Mouse (Mus musculus): ENCODE measurements around the gene Ccin. TPM values are rescaled to one million over a fixed set of nuclear protein-coding genes. Genes with fewer than 3 reads are reported as not detected.
A peak's percentile ranks its signal among the peaks of the same experiment; 100 is the strongest.

Ccin gene
- total RNA-seq, 2 experiments from 2014 or later = not detected

GRCm38 (mm10) chr4:43980236-43980635 is 3.0 kb upstream of the Ccin start:
- TF ChIP-seq CTCF (conservative IDR thresholded peaks at IDR 0.05) = no peak
- Histone ChIP-seq H3K4me3 (no peak overlapping the region), H3K27ac (no peak overlapping the region)
- no peak for DNase-seq (ENCODE audit: low spot score in 2 of 2)

DNA sequence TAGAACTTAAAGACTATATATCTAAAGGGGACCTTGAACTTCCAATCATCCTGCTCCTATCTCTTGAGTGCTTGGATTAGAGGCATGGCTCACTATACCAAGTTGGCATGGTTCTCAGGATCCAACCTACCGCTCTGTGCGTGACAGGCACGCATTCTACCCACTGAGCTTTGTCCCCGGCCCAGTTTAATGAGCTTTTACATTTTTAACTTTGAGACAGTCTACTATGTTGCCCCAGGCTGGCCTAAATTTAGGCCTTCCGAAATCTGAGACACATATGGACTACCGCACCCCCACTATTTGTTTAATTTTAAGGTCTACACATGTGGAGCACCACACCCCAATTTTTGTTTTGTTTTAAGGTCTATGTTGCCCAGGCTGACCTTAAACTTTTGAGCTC is 2.4 kb upstream of the Ccin start:
- no peak for TF ChIP-seq CTCF (conservative IDR thresholded peaks at IDR 0.05)
- no peak for DNase-seq (ENCODE audit: low spot score in 2 of 2)
- Histone ChIP-seq H3K4me3 (no peak overlapping the region), H3K27ac (no peak overlapping the region)

GRCm38 (mm10) chr4:43981251-43981650 is 2.0 kb upstream of the Ccin start:
- H3K27ac ChIP-seq = no peak overlapping the region
- DNase-seq (ENCODE audit: low spot score in 2 of 2) = no peak
- H3K4me3 ChIP-seq = no peak overlapping the region
- no peak for TF ChIP-seq CTCF (conservative IDR thresholded peaks at IDR 0.05)

GRCm38 (mm10) chr4:43982053-43982732 is 1.1 kb upstream of the Ccin start:
- Histone ChIP-seq H3K4me3 (peak overlapping the region; percentile 45), H3K27ac (peak overlapping the region; percentile 28; the same call in 1 of the 2 replicates)
- DNase-seq (ENCODE audit: low spot score in 2 of 2) = peak; percentile 90 to 94
- peak; percentile 99 for TF ChIP-seq CTCF (conservative IDR thresholded peaks at IDR 0.05)

GRCm38 (mm10) chr4:43983756-43984155 is 473 bp downstream of the Ccin start:
- H3K4me3 ChIP-seq = no peak overlapping the region
- no peak overlapping the region for H3K27ac ChIP-seq
- no peak for DNase-seq (ENCODE audit: low spot score in 2 of 2)
- no peak for TF ChIP-seq CTCF (conservative IDR thresholded peaks at IDR 0.05)

DNA sequence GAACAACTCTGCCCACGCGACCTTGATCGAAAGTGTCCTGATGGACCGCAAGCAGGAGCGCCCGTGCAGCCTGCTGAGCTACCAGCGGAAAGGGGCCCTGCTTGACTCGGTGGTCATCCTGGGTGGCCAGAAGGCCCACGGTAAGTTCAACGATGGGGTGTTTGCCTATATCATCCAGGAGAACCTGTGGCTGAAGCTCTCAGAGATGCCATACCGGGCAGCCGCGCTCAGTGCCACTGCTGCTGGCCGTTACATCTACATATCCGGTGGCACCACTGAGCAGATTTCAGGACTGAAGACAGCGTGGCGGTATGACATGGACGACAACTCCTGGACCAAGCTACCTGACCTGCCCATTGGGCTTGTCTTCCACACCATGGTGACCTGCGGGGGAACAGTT is 1.0 kb downstream of the Ccin start:
- DNase-seq (ENCODE audit: low spot score in 2 of 2) = no peak
- H3K4me3 ChIP-seq = no peak overlapping the region
- TF ChIP-seq CTCF (conservative IDR thresholded peaks at IDR 0.05) = no peak
- H3K27ac ChIP-seq = no peak overlapping the region

DNA sequence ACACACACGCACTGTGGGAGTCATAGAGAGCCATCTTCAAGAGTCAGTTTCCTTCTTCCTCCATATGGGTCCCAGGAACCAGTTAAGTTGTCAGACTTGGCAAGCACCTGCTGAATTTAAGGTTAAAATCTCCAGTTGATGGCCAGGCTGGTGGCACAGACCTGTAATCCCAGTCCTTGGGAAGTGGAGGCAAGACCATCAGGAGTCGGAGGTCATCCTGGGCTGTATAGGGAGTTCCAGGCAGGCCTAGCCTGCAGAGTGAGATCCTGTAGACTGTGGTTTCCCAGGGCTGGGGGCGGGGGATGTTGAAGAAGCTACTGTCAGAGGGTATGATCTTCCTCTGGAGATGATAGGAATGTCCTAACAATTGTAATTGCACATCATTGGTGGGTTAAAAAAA is 5.7 kb downstream of the Ccin start:
- Histone ChIP-seq H3K27ac (no peak overlapping the region), H3K4me3 (no peak overlapping the region)
- no peak for DNase-seq (ENCODE audit: low spot score in 2 of 2)
- no peak for TF ChIP-seq CTCF (conservative IDR thresholded peaks at IDR 0.05)

DNA sequence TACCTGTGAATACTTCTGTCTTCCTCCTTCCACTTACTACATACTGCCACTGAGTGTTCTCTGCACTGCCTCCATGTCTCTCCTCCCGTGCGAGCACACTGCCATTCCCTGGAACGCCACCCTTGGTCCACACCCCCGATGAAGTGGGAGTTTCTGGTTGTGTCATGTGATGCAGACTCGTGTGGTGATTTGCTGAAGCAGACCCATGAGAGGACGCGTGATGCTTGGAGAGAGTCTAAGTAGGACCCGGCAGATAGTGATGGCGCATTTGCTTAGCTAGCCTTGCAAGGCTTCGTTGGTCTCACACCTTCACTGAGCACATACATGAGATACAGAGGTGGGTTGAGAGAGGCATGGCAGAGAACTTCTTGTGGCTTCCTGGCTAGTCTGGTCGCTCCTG is 9.8 kb downstream of the Ccin start:
- no peak overlapping the region for H3K27ac ChIP-seq

DNA sequence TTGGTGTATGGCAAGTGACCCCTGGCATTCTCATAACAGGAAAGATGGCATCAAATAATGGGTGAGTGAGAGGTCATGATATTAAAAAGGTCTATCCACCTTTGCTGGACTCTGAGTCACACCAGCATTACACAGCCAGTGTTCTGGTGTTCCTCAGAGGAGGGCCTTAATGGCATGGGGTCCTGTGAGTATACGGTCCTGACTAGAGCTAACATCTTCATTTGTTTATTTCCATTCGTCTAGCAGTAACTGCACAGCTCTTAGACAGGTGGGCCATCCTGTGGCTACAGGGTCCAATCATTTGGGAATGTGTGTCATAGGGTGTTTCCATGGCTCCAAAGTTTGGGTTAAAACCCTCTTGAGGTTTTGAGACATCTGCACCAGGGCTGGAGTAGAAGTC is 11.1 kb downstream of the Ccin start:
- no peak for DNase-seq (ENCODE audit: low spot score in 2 of 2)
- H3K27ac ChIP-seq = no peak overlapping the region
- TF ChIP-seq CTCF (conservative IDR thresholded peaks at IDR 0.05) = no peak
- H3K4me3 ChIP-seq = no peak overlapping the region

More for the DNA sequence above, 9.8 kb downstream of the Ccin start:
- DNase-seq (ENCODE audit: low spot score in 2 of 2) = no peak
- TF ChIP-seq CTCF (conservative IDR thresholded peaks at IDR 0.05) = no peak
- no peak overlapping the region for H3K4me3 ChIP-seq

GRCm38 (mm10) chr4:44003622-44004021 is 20.3 kb downstream of the Ccin start:
- Histone ChIP-seq H3K27ac (no peak overlapping the region), H3K4me3 (no peak overlapping the region)
- DNase-seq (ENCODE audit: low spot score in 2 of 2) = no peak
- TF ChIP-seq CTCF (conservative IDR thresholded peaks at IDR 0.05) = no peak

DNA sequence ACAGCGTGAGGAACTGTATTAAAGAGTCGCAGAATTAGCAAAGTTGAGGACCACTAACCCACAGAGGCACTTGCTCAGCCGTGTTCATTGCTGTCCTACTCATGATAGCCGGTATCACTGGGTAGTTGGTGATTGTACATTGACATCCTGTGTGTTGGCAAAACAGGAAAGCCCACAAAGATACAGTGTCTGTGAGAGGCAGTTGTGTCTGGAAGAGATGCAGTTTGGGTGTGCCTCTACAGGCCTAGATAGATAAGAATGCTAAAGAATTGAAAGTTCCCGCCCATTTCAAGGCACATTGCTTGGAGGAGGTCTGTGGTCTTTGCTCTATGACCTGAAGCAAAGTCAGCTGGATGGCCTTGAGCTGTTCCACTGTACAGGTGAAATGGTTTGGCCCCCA is 20.8 kb downstream of the Ccin start, which contains the start of gene Clta:
Gene Clta, plus strand, starts transcription at position 327 of the 400 bp plus-strand sequence.
- Histone ChIP-seq H3K27ac (no peak within 1 kb of the TSS), H3K4me3 (no peak within 1 kb of the TSS)
- no peak for DNase-seq (ENCODE audit: low spot score in 2 of 2)
- TF ChIP-seq CTCF (conservative IDR thresholded peaks at IDR 0.05) = no peak

GRCm38 (mm10) chr4:44004623-44005409 is 21.5 kb downstream of the Ccin start:
- DNase-seq (ENCODE audit: low spot score in 2 of 2) = no peak
- Histone ChIP-seq H3K27ac (no peak overlapping the region), H3K4me3 (no peak overlapping the region)
- TF ChIP-seq CTCF (conservative IDR thresholded peaks at IDR 0.05) = no peak

DNA sequence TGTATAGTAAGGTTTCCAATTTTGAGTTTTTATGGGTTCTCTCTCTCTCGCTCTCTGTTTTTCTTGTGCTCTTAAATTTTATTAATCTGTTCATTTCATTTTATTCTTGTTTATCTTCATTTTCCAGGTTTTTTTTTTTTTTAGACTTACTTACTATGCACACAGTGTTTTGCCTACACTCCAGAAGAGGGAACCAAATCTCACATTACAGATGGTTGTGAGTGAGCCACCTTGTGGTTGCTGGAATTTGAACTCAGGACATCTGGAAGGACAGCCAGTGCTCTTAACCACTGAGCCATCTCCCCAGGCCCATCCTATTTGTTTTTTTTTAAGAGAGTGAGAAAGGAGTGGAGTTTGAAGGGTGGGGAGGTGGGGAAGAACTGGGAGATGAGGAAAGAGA is 26.9 kb downstream of the Ccin start:
- Histone ChIP-seq H3K27ac (no peak overlapping the region), H3K4me3 (no peak overlapping the region)
- no peak for DNase-seq (ENCODE audit: low spot score in 2 of 2)
- TF ChIP-seq CTCF (conservative IDR thresholded peaks at IDR 0.05) = peak; percentile 57

GRCm38 (mm10) chr4:44010893-44011292 is 27.6 kb downstream of the Ccin start:
- Histone ChIP-seq H3K4me3 (no peak overlapping the region), H3K27ac (no peak overlapping the region)
- no peak for DNase-seq (ENCODE audit: low spot score in 2 of 2)
- no peak for TF ChIP-seq CTCF (conservative IDR thresholded peaks at IDR 0.05)

Measured in layer of hippocampus, adult 2 months (tissue).